Mouse (Mus musculus) hindbrain, embryonic 12.5 days (tissue): ENCODE data around the gene Gm10697. TPM values are rescaled to one million over a fixed set of nuclear protein-coding genes. Genes with fewer than 3 reads are reported as not detected.
"Not testable (repeated sequence)": the region's sequence is repeated elsewhere in the genome, so short reads cannot be mapped to it uniquely, and the experiment has no call there.

ENCODE experiments used
- ATAC-seq: fragments of 200-750 bp; cut with Nextera tagmentation; 2 replicates; pipeline ENCODE4 v1.8.0; 2017; ENCODE audit warnings: moderate TSS enrichment; ENCODE audit not compliant: low FRiP score
- H3K27ac ChIP-seq: fragments of 300-500 bp; sonication (generic); 2 replicates; pipeline ENCODE4 v1.5.1; 2016; ENCODE audit warnings: mild to moderate bottlenecking
- H3K27me3 ChIP-seq: fragments of 300-500 bp; sonication (generic); 2 replicates; pipeline ENCODE4 v1.6.1; 2016; ENCODE audit warnings: mild to moderate bottlenecking
- H3K36me3 ChIP-seq: fragments of 300-500 bp; sonication (generic); 2 replicates; pipeline ENCODE4 v1.6.1; 2016; ENCODE audit warnings: mild to moderate bottlenecking
- H3K4me1 ChIP-seq: fragments of 300-500 bp; sonication (generic); 2 replicates; pipeline ENCODE4 v1.6.1; 2016
- H3K4me2 ChIP-seq: fragments of 300-500 bp; sonication (generic); replicated peaks from 2 replicates; pipeline ENCODE4 v1.6.1; 2016; ENCODE audit warnings: mild to moderate bottlenecking
- H3K4me3 ChIP-seq: fragments of 300-500 bp; sonication (generic); 2 replicates; pipeline ENCODE4 v1.5.1; 2016; ENCODE audit warnings: mild to moderate bottlenecking
- H3K9ac ChIP-seq: fragments of 300-500 bp; sonication (generic); 2 replicates; pipeline ENCODE4 v1.6.1; 2016; ENCODE audit warnings: mild to moderate bottlenecking, moderate library complexity
- H3K9me3 ChIP-seq: fragments of 300-500 bp; sonication (generic); replicated peaks from 2 replicates; pipeline ENCODE4 v1.6.1; 2016; ENCODE audit warnings: mild to moderate bottlenecking
- WGBS: fragments of 180-500 bp; shearing (Covaris S2); methylation state at CpG from one replicate; pipeline ENCODE4 v1.1.7; 2016; 5-methylcytosine and 5-hydroxymethylcytosine counted together
- polyA plus RNA-seq: library from polyadenylated mRNA; unstranded; fragments of >200 nt; fragmentation: Nextera tagmentation; extraction: Ambion mirVana; gene quantifications from 2 replicates; pipeline ENCODE4 v1.2.1, GENCODE M21; 2016

The Gm10697 gene
- not detected in 2 replicates for polyA plus RNA-seq

DNA sequence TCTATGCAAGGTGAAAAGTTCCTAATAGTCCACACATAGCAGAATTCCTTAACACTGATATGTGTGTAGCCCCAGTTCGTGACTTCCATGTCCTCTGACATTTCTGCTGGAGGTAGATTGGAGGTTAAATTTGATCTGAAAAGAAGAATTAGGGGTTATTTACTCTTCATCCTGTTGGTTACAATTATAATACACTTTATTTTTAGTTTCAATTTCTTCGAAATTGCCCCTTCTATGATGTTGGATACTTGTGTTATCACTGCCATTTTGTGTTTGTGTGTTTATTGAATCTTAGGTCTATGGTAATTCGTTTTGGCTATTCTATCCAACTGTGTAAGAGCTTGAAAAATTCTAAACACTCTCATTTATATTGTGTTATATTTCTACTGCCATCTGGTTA is at the start of gene Gm10697:
Gene Gm10697 (minus strand): TSS at position 101 of the 400 bp plus-strand sequence.
- H3K36me3 ChIP-seq, H3K4me1 ChIP-seq, ATAC-seq, H3K9ac ChIP-seq, H3K27me3 ChIP-seq, H3K27ac ChIP-seq, H3K4me3 ChIP-seq, H3K4me2 ChIP-seq, H3K9me3 ChIP-seq: not testable (repeated sequence)
- WGBS: 57% methylated on average over 1 of the region's 3 CpGs

- H3K27ac ChIP-seq, ATAC-seq: not testable (repeated sequence)
- WGBS: 68% methylated on average over 1 of the region's 1 CpGs
Observed at GRCm38 (mm10) chr3:94115071-94115470, 42.6 kb upstream of the Gm10697 start.

GRCm38 (mm10) chr3:94054785-94055184 is 17.7 kb downstream of the Gm10697 start, which contains the start of gene Gm9125:
Gm9125 (minus strand) TSS chr3:94054885.
- not testable (repeated sequence) for H3K9ac ChIP-seq, H3K4me2 ChIP-seq, H3K9me3 ChIP-seq, H3K27ac ChIP-seq, H3K36me3 ChIP-seq, ATAC-seq, H3K4me3 ChIP-seq, H3K4me1 ChIP-seq, H3K27me3 ChIP-seq
- 79% methylated on average over 2 of the region's 3 CpGs for WGBS

More at GRCm38 (mm10) chr3:94115071-94115470, 42.6 kb upstream of the Gm10697 start:
- not testable (repeated sequence) for H3K27me3 ChIP-seq, H3K4me2 ChIP-seq, H3K36me3 ChIP-seq, H3K9ac ChIP-seq, H3K4me3 ChIP-seq, H3K9me3 ChIP-seq, H3K4me1 ChIP-seq

- H3K4me3 ChIP-seq, H3K9ac ChIP-seq: not testable (repeated sequence)
- WGBS: no CpG with 5 or more reads among the region's 5 CpGs
Observed at GRCm38 (mm10) chr3:94049566-94050121, 22.8 kb downstream of the Gm10697 start.

GRCm38 (mm10) chr3:94038241-94038640 is 34.2 kb downstream of the Gm10697 start:
- not testable (repeated sequence) for H3K4me2 ChIP-seq, H3K4me3 ChIP-seq, H3K27ac ChIP-seq, H3K9me3 ChIP-seq, H3K36me3 ChIP-seq, H3K4me1 ChIP-seq, H3K9ac ChIP-seq, H3K27me3 ChIP-seq, ATAC-seq
- 85% methylated on average over 1 of the region's 1 CpGs for WGBS

More at GRCm38 (mm10) chr3:94049566-94050121, 22.8 kb downstream of the Gm10697 start:
- not testable (repeated sequence) for H3K27ac ChIP-seq, H3K36me3 ChIP-seq, H3K9me3 ChIP-seq, ATAC-seq, H3K4me1 ChIP-seq, H3K27me3 ChIP-seq, H3K4me2 ChIP-seq

- H3K4me1 ChIP-seq, H3K36me3 ChIP-seq, H3K27me3 ChIP-seq, H3K9ac ChIP-seq, H3K9me3 ChIP-seq, H3K4me3 ChIP-seq, ATAC-seq, H3K27ac ChIP-seq, H3K4me2 ChIP-seq: not testable (repeated sequence)
- WGBS: 92% methylated on average over 18 of the region's 18 CpGs
Observed at GRCm38 (mm10) chr3:94034400-94034799, 38.0 kb downstream of the Gm10697 start.

Other genes with a start within 250 kb of the Gm10697 start
- not detected in 2 replicates for gene Tdpoz3, start 246.6 kb downstream of the Gm10697 start, polyA plus RNA-seq
- gene Gm9117, start 129.1 kb downstream of the Gm10697 start, polyA plus RNA-seq: not detected in 2 replicates
- not detected in 2 replicates for gene Tdpoz5, start 111.3 kb downstream of the Gm10697 start, polyA plus RNA-seq
- not detected in 2 replicates for gene Gm9125, start 17.8 kb downstream of the Gm10697 start, polyA plus RNA-seq
- not detected in 2 replicates for gene Gm10696, start 105.5 kb upstream of the Gm10697 start, polyA plus RNA-seq
- gene Gm5286, start 124.1 kb upstream of the Gm10697 start, polyA plus RNA-seq: not detected in 2 replicates
- not detected in 2 replicates for gene Gm4778, start 191.4 kb upstream of the Gm10697 start, polyA plus RNA-seq
- gene Them4, start 237.4 kb upstream of the Gm10697 start, polyA plus RNA-seq: 16.1 and 18.1 TPM in 2 replicates